Mouse (Mus musculus) naive thymus-derived CD4-positive, alpha-beta T cell, adult 2 months (primary cell): ENCODE results near the gene Adamtsl1.

Experiments
- DNase-seq: peaks from one replicate; pipeline ENCODE4 v3.0.0-alpha.2; 2011; ENCODE audit warnings: low read depth

Adamtsl1 gene

DNA sequence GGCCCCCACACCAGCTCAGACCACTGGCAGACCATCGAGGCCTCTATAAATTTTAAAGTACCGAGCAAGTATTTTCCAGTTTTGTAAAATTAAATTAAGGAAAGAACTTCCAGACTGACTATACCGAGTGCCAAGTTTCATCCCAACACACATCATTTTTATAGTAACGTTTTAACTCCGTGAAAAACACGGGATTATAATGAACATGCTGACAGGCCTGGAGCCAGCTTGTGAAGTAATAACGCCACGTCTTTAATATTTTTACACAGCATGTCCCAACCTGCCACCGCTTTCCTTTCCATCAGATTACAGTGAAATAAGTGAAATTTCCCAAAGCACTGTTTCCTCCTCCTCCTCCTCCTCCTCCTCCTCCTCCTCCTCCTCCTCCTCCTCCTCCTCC, 894.4 kb downstream of the Adamtsl1 start:
- no peak for DNase-seq

DNA sequence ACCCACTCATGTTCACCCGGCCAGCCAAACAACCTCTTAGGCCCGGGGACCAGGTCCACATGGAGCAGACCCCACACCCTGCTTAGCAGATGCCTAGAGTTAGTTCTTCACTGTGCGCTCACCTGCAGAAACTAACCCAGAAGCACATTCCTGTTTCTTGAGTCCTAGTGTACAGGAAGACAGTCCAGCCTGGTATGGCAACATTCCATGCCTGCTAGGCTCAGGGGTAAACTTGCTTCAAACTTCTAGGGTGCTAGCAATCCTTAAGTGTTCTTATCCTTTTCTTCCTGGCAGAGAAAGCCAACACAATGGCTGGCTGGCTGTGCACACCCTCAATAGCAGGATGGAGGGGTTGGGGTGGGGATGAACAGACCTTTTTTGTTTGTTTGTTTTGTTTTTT, 897.0 kb downstream of the Adamtsl1 start:
- no peak for DNase-seq

DNA sequence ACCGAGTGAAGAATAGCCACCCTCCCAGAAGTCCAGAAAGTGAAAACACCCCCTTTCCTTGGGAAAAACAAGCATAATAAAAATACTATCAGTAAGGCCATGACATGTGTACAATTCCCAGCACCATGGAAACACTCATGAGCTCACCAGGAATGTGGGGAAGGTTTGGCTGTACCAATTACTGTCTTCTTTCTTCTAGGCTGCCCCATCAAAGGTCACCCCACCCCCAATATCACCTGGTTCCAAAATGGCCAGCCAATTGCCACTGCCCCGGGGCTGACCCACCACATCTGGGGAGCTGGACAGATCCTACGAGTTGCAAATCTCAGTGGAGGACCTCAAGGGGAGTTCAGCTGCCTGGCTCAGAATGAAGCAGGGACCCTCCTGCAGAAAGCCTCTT, 899.4 kb downstream of the Adamtsl1 start:
- DNase-seq, result no peak

DNA sequence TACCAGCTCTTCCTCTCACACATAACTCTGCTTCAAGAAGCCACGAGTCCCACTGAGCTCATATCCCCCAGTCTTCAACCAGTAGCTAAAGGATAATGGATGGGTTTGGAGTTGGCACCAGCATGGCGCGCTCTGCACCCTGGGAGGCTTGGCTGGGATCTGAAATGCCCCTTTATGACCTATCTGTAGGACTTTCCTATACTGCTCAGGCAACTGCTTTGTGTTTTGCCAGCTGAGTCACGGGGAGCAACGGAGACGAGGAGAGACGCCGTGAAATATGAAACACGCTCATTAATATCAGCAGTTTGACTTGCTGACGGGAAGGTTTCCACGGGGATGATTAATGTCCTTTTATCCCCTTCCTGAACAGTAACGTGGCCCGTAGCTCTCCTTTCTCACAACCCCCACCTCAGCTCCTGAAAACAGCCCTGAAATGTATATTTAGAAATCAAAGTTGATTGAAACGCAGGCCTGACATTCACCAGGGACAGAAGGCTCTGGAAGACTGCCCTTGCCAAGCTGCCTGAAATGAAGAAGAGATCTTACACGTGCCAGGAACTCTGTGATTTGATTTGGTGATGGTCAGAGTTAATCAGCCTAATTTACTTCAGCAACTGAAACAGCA, 902.5 kb downstream of the Adamtsl1 start:
- no peak for DNase-seq

DNA sequence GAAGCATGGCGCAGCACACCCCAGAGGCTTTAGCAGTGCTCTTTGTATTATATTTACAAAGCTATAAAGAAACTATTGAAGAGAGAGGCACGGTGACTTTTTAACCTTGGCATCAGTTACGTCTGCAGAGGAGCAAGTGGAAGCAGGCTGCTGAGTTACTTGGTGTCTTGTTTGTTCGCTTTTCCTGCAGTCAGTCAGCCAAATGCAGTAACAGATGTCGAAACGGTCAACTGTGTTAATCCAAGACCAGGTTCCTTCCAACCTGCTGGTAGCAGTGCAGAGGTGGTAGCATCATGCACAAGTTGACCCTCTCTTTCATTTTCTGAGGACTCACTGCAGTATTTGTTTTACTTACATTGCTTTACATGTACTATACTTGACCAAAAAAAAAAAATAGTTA, 908.6 kb downstream of the Adamtsl1 start:
- no peak for DNase-seq

GRCm38 (mm10) chr4:86425581-86425980, 911.6 kb downstream of the Adamtsl1 start:
- no peak for DNase-seq

- DNase-seq, result no peak
These were observed 912.6 kb downstream of the Adamtsl1 start for GRCm38 (mm10) chr4:86426549-86426948.

DNA sequence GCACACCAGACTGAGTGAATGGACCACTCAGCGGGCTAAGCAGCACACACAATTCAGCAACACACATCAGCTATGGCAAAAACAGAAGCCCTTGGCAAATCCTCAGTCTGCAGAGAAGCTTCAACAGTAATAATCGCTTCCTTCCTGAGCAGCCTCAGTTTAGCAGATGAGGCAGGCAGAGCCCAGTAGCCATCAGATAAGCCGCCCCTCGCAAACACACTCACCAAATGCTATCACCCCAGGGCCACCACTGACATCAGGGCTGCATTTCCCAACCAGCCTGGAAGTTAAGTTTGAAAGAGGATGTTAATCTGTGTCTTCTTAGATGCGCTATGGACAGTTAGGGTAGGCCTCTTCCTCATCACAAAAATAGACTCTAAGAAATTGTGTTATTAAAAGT, 913.3 kb downstream of the Adamtsl1 start:
- DNase-seq, result no peak

- no peak for DNase-seq
These were observed 914.2 kb downstream of the Adamtsl1 start for GRCm38 (mm10) chr4:86428091-86428745.

DNA sequence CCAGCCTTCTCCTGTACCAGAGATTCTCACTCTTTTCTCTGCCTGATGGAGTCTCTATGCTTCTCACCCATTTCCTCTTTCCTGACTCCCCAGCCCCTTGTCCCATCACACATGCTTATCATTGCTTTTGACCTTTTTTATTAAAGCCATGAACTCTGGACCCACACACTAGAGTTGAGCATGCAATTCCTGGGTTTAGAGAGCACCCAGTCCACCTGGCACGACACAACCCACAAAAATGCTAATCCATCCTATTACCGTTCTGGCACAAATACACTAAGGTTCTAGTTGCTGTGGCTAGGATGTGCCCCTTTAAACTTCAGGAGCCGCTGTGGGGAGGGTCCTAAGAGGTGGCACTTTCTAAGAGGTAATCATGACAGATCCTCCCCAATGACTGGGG, 921.7 kb downstream of the Adamtsl1 start:
- DNase-seq, result no peak

DNA sequence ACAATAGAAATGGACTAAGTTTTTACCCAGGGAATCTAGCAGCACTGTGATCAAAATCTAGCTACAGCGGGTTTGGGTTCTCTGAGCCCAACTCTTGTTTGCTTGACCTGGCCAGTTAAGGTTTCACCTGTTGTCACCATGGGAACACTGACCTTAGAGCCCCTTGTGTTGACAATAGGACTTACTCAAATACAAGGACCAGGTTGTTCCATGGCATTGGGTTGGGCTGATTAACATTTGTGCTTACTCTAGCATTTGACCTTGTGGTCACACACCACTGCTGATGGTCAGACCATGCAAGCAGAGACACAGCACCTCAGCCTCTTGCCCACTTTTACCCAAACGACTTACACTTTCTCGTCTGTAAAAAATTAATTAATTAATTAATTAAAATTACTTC, 922.4 kb downstream of the Adamtsl1 start:
- no peak for DNase-seq

- no peak for DNase-seq
These were observed 936.5 kb downstream of the Adamtsl1 start for GRCm38 (mm10) chr4:86450468-86450867.

DNA sequence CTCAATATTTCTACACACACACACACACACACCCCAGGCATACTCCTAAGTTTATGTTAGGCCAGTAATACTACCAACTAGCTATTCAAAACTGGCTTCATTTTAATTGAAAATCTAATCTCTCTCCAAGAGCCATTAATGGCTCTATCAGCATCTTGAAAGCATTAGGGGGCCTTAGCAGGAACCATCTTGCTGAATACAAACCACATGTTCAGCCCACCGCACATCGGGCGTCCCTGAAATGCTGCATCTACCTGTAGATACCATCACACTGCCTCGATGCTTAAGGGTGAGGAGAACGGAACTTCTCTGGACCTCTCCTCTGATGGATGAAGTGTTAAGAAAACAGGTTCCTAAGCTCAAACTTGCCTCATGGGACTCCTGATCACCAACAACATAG, 950.8 kb downstream of the Adamtsl1 start:
- DNase-seq, result no peak
